ENCODE assay signal across 8 mouse cellular contexts in the genomic region with DNA sequence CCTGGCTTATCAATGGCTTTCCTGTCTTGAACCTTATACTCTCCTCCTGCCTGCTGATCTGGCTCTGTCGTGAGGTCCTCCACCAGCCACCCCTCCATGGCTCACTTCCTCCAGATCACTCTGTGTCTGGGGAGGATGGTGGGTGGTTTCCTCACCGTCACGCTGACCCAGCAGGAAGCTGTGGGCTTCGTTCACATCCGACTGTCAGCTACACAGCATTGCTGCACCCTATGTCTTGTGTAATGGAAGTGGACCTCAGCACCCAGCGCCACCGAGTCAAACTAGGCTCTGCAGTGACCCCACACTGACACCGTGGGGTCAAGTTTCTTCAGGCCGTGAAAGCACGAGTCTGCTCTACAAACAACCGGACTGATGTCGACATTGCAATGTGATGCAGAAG.
DNase-seq lines count a peak whose midpoint lies in the region; ATAC-seq lines count a peak whose summit lies in the region.

No protein-coding gene starts in this region.

- ATAC-seq in kidney, embryonic 15.5 days (replicated peaks; ENCODE audit: low FRiP score) = no peak
- ATAC-seq in hindbrain, embryonic 16.5 days = no peak

- H3K4me3 ChIP-seq in kidney, embryonic 15.5 days (replicated peaks) = no peak overlapping the region
- H3K4me3 ChIP-seq in megakaryocyte, embryonic 14.5 days (replicated peaks) = peak overlapping the region; percentile 82
- H3K4me3 ChIP-seq in hindbrain, embryonic 16.5 days (ENCODE audit: low read length) = no peak overlapping the region

- no peak overlapping the region for H3K27ac ChIP-seq in kidney, embryonic 15.5 days
- no peak overlapping the region for H3K27ac ChIP-seq in hindbrain, embryonic 16.5 days (ENCODE audit: low read depth, low read length)

- WGBS in kidney, embryonic 15.5 days = 19% methylated on average over 12 of the region's 12 CpGs
- WGBS in hindbrain, embryonic 16.5 days = 76% methylated on average over 12 of the region's 12 CpGs

- no peaks in the 10 kb centered on the region for H3K9me3 ChIP-seq in kidney, embryonic 15.5 days (replicated peaks)
- no peaks in the 10 kb centered on the region for H3K9me3 ChIP-seq in megakaryocyte, embryonic 14.5 days
- no peaks in the 10 kb centered on the region for H3K9me3 ChIP-seq in hindbrain, embryonic 16.5 days (ENCODE audit: control insufficient read depth, low read length)

- H3K9ac ChIP-seq in kidney, embryonic 15.5 days = no peak overlapping the region
- H3K9ac ChIP-seq in hindbrain, embryonic 16.5 days (ENCODE audit: low read depth, low read length) = no peak overlapping the region

- H3K4me2 ChIP-seq in kidney, embryonic 15.5 days = no peak overlapping the region
- no peak overlapping the region for H3K4me2 ChIP-seq in hindbrain, embryonic 16.5 days (ENCODE audit: low read length)

- peak; percentile 16 for DNase-seq in kidney, postnatal 10 days
- DNase-seq in liver = peak; percentile 51
- DNase-seq in thymus, postnatal 14 days = peak; percentile 70
- DNase-seq in cerebellum, postnatal 14 days = no peak
- DNase-seq in left cerebral cortex, adult 18-20 months (ENCODE audit: low spot score in 2 of 2) = no peak

- H3K4me1 ChIP-seq in kidney, embryonic 15.5 days = peaks cover 27% of the 10 kb centered on the region
- peaks cover 70% of the 10 kb centered on the region for H3K4me1 ChIP-seq in megakaryocyte, embryonic 14.5 days
- peaks cover 2% of the 10 kb centered on the region; the same call in 1 of the 2 replicates for H3K4me1 ChIP-seq in hindbrain, embryonic 16.5 days (ENCODE audit: control insufficient read depth, insufficient read depth, low read depth, low read length)

- H3K27me3 ChIP-seq in kidney, embryonic 15.5 days = no peaks in the 10 kb centered on the region
- no peaks in the 10 kb centered on the region for H3K27me3 ChIP-seq in megakaryocyte, embryonic 14.5 days (replicated peaks)
- no peaks in the 10 kb centered on the region for H3K27me3 ChIP-seq in hindbrain, embryonic 16.5 days (replicated peaks; ENCODE audit: control insufficient read depth, insufficient read depth, low read length)

- no peaks in the 10 kb centered on the region for H3K36me3 ChIP-seq in kidney, embryonic 15.5 days
- no peaks in the 10 kb centered on the region for H3K36me3 ChIP-seq in megakaryocyte, embryonic 14.5 days (replicated peaks; ENCODE audit: low read length)
- no peaks in the 10 kb centered on the region for H3K36me3 ChIP-seq in hindbrain, embryonic 16.5 days (ENCODE audit: control insufficient read depth, insufficient read depth, low read length)

Comparison
In these comparisons a context has a peak if more than half of its experiments do, and no peak if none do; other contexts are left out.
1. DNase-seq: peak in kidney, postnatal 10 days (single experiment), liver (single experiment) and thymus, postnatal 14 days (single experiment); none in cerebellum, postnatal 14 days (0 of 2) and left cerebral cortex, adult 18-20 months (0 of 2).